Mouse (Mus musculus) heart, embryonic 11.5 days (tissue): Measurements from ENCODE around the gene Gm20828. TPM values are rescaled to one million over a fixed set of nuclear protein-coding genes. Genes with fewer than 3 reads are reported as not detected.
"Not testable (repeated sequence)": the region's sequence is repeated elsewhere in the genome, so short reads cannot be mapped to it uniquely, and the experiment has no call there.

Source experiments
- ATAC-seq: fragments of 200-750 bp; cut with Nextera tagmentation; replicated peaks from 2 replicates; pipeline ENCODE4 v1.8.0; 2017; ENCODE audit warnings: moderate library complexity; ENCODE audit not compliant: insufficient number of reproducible peaks, low FRiP score, low TSS enrichment
- H3K27ac ChIP-seq: fragments of 300-500 bp; sonication (generic); 2 replicates; pipeline ENCODE4 v1.5.1; 2014; ENCODE audit warnings: mild to moderate bottlenecking, low read depth, low read length
- H3K27me3 ChIP-seq: fragments of 300-500 bp; sonication (generic); 2 replicates; pipeline ENCODE4 v1.6.1; 2014; ENCODE audit warnings: mild to moderate bottlenecking, low read length, mixed read lengths; ENCODE audit not compliant: control insufficient read depth, insufficient read depth
- H3K36me3 ChIP-seq: fragments of 300-500 bp; sonication (generic); 2 replicates; pipeline ENCODE4 v1.6.1; 2014; ENCODE audit warnings: mild to moderate bottlenecking, low read length, moderate library complexity, mixed read lengths; ENCODE audit not compliant: control insufficient read depth, insufficient read depth
- H3K4me1 ChIP-seq: fragments of 300-500 bp; sonication (generic); 2 replicates; pipeline ENCODE4 v1.6.1; 2014; ENCODE audit warnings: low read length; ENCODE audit not compliant: control insufficient read depth, insufficient read depth
- H3K4me2 ChIP-seq: fragments of 300-500 bp; sonication (generic); 2 replicates; pipeline ENCODE4 v1.6.1; 2014; ENCODE audit warnings: mild to moderate bottlenecking, moderate library complexity
- H3K4me3 ChIP-seq: fragments of 300-500 bp; sonication (generic); 2 replicates; pipeline ENCODE4 v1.5.1; 2014; ENCODE audit warnings: low read depth, low read length
- H3K9ac ChIP-seq: fragments of 300-500 bp; sonication (generic); 2 replicates; pipeline ENCODE4 v1.6.1; 2014; ENCODE audit warnings: mild to moderate bottlenecking, low read depth, low read length, moderate library complexity
- H3K9me3 ChIP-seq: fragments of 300-500 bp; sonication (generic); replicated peaks from 2 replicates; pipeline ENCODE4 v1.6.1; 2016; ENCODE audit warnings: low read length; ENCODE audit not compliant: control insufficient read depth
- WGBS: fragments of 180-500 bp; shearing (Covaris S2); extraction: QIAGEN DNeasy Blood & Tissue Kit; methylation state at CpG from one replicate; pipeline ENCODE4 v1.1.7; 2014; ENCODE audit not compliant: insufficient replicate concordance; 5-methylcytosine and 5-hydroxymethylcytosine counted together
- polyA plus RNA-seq: library from polyadenylated mRNA; unstranded; fragments of >200 nt; fragmentation: Nextera tagmentation; extraction: Ambion mirVana; gene quantifications from 2 replicates; pipeline ENCODE4 v1.2.1, GENCODE M21; 2014

Gene Gm20828
- polyA plus RNA-seq: not detected in 2 replicates

GRCm38 (mm10) chrY:11199274-11199673 lies at the start of gene Gm20828:
TSS of gene Gm20828 (minus strand) at chrY:11199374.
- H3K27ac ChIP-seq, ATAC-seq, H3K27me3 ChIP-seq, H3K4me3 ChIP-seq, H3K9ac ChIP-seq, H3K9me3 ChIP-seq, H3K36me3 ChIP-seq, H3K4me2 ChIP-seq, H3K4me1 ChIP-seq: not testable (repeated sequence)
- WGBS: no CpG with 5 or more reads among the region's 3 CpGs
